Mouse (Mus musculus) forebrain, embryonic 14.5 days (tissue): ENCODE results near the gene Il23r. TPM values are rescaled to one million over a fixed set of nuclear protein-coding genes. Genes with fewer than 3 reads are reported as not detected.
"Not testable (repeated sequence)": the region's sequence is repeated elsewhere in the genome, so short reads cannot be mapped to it uniquely, and the experiment has no call there.

Experiments
- ATAC-seq: fragments of 200-750 bp; cut with Nextera tagmentation; 2 replicates; pipeline ENCODE4 v1.8.0; 2017; ENCODE audit warnings: mild to moderate bottlenecking, moderate library complexity
- DNase-seq: peaks from one replicate; pipeline ENCODE4 v3.0.0-alpha.2; 2015; ENCODE audit warnings: low spot score
- H3K27ac ChIP-seq: fragments of 300-500 bp; sonication (generic); 2 replicates; pipeline ENCODE4 v1.5.1; 2014; ENCODE audit warnings: low read depth, mild to moderate bottlenecking, control low read depth, low read length, moderate library complexity
- H3K27me3 ChIP-seq: fragments of 300-500 bp; sonication (generic); replicated peaks from 2 replicates; pipeline ENCODE4 v1.6.1; 2014; ENCODE audit warnings: low read length, control low read depth, mixed read lengths; ENCODE audit not compliant: control insufficient read depth, insufficient read depth
- H3K36me3 ChIP-seq: fragments of 300-500 bp; sonication (generic); 2 replicates; pipeline ENCODE4 v1.6.1; 2014; ENCODE audit warnings: low read length, control low read depth; ENCODE audit not compliant: control insufficient read depth, insufficient read depth
- H3K4me1 ChIP-seq: fragments of 300-500 bp; sonication (generic); 2 replicates; pipeline ENCODE4 v1.6.1; 2014; ENCODE audit warnings: antibody characterized with exemption, low read length, control low read depth; ENCODE audit not compliant: control insufficient read depth, insufficient read depth
- H3K4me2 ChIP-seq: fragments of 300-500 bp; sonication (generic); 2 replicates; pipeline ENCODE4 v1.6.1; 2014; ENCODE audit warnings: mild to moderate bottlenecking, control low read depth, low read length
- H3K4me3 ChIP-seq: fragments of 300-500 bp; sonication (generic); 2 replicates; pipeline ENCODE4 v1.5.1; 2014; ENCODE audit warnings: low read depth, low read length, control low read depth
- H3K9ac ChIP-seq: fragments of 300-500 bp; sonication (generic); 2 replicates; pipeline ENCODE4 v1.6.1; 2014; ENCODE audit warnings: mild to moderate bottlenecking, low read length, control low read depth, moderate library complexity
- H3K9me3 ChIP-seq: fragments of 300-500 bp; sonication (generic); replicated peaks from 2 replicates; pipeline ENCODE4 v1.6.1; 2016; ENCODE audit warnings: low read length, control low read depth, mixed read lengths; ENCODE audit not compliant: control insufficient read depth
- WGBS: fragments of 180-500 bp; shearing (Covaris S2); extraction: QIAGEN DNeasy Blood & Tissue Kit; methylation state at CpG from one replicate; pipeline ENCODE4 v1.1.7; 2014; 5-methylcytosine and 5-hydroxymethylcytosine counted together
- polyA plus RNA-seq: library from polyadenylated mRNA; unstranded; fragments of >200 nt; fragmentation: Nextera tagmentation; extraction: Ambion mirVana; gene quantifications from 2 replicates; pipeline ENCODE4 v1.2.1, GENCODE M21; 2014

Gene Il23r
- polyA plus RNA-seq, 1 experiment from 2014 or later: not detected

DNA sequence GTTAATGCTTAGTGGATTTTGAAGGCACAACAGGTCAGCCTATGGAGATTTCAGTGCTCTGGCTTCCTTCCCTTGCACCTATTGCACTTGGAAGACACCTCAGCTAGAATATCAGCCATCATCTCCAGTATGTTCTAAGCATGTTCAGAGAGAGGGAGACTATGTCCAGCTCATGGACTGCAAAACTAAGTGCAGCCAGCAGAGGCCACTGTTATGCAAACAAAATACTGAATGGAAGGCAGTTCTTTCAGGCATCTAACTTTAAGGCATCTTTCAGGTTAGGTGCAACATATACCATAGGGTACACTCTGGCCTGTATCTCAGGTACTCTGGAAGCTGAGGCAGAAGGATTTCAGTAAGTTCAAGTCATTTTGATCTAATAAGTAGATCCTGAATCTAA, 19.1 kb upstream of the Il23r start:
- Histone ChIP-seq H3K9me3 (no peaks in the 10 kb centered on the region), H3K4me3 (no peak overlapping the region), H3K27me3 (no peaks in the 10 kb centered on the region), H3K4me2 (no peak overlapping the region), H3K27ac (no peak overlapping the region), H3K36me3 (no peaks in the 10 kb centered on the region), H3K4me1 (no peaks in the 10 kb centered on the region), H3K9ac (no peak overlapping the region)
- DNase-seq (no peak), ATAC-seq (no peak)

GRCm38 (mm10) chr6:67501938-67502337, 10.3 kb upstream of the Il23r start:
- WGBS: 94% methylated on average over 2 of the region's 6 CpGs
- DNase-seq: not testable (repeated sequence)

GRCm38 (mm10) chr6:67481012-67481411, 10.6 kb downstream of the Il23r start:
- DNase-seq (no peak), ATAC-seq (no peak)
- Histone ChIP-seq H3K4me2 (no peak overlapping the region), H3K9ac (no peak overlapping the region), H3K27me3 (no peaks in the 10 kb centered on the region), H3K4me1 (no peaks in the 10 kb centered on the region), H3K9me3 (no peaks in the 10 kb centered on the region), H3K4me3 (no peak overlapping the region), H3K36me3 (no peaks in the 10 kb centered on the region), H3K27ac (no peak overlapping the region)
- WGBS: 63% methylated on average over 2 of the region's 2 CpGs

More at GRCm38 (mm10) chr6:67501938-67502337, 10.3 kb upstream of the Il23r start:
- not testable (repeated sequence) for H3K4me3 ChIP-seq, H3K36me3 ChIP-seq, H3K4me1 ChIP-seq, H3K9ac ChIP-seq, H3K27ac ChIP-seq, H3K9me3 ChIP-seq, H3K27me3 ChIP-seq, H3K4me2 ChIP-seq
- 0 out of 2 replicates have a peak, but pooled peaks have one; percentile 46 for ATAC-seq

DNA sequence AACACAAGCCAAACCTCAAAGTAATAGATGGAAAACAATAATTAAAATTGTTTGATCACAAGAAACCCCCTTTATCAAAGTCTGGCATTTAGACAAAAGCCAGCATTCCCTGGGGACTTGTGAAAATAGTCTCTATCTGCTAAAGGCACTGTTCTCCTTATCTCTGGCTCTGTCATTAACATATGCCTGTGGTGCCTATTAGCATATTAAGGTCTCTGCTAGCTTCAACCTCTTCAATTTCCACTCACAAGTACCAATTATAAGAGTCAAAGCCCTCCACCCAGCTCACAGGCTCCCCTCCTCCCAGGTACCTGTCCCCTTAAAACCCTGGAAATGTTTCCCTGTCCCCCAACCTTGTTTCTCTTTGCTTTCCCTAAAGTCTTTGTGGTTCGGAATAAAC, 20.4 kb downstream of the Il23r start:
- H3K9me3 ChIP-seq: no peaks in the 10 kb centered on the region
- no peak overlapping the region for H3K9ac ChIP-seq
- H3K27ac ChIP-seq: no peak overlapping the region
- DNase-seq (peak; percentile 30), ATAC-seq (no peak)
- H3K4me1 ChIP-seq: no peaks in the 10 kb centered on the region
- H3K4me2 ChIP-seq: no peak overlapping the region
- no peaks in the 10 kb centered on the region for H3K36me3 ChIP-seq
- no peak overlapping the region for H3K4me3 ChIP-seq
- 18% methylated on average over 1 of the region's 1 CpGs for WGBS
- H3K27me3 ChIP-seq: no peaks in the 10 kb centered on the region

GRCm38 (mm10) chr6:67459424-67459823, 32.2 kb downstream of the Il23r start:
- DNase-seq (no peak), ATAC-seq (no peak)
- no peaks in the 10 kb centered on the region for H3K4me1 ChIP-seq
- no peak overlapping the region for H3K4me3 ChIP-seq
- H3K9me3 ChIP-seq: no peaks in the 10 kb centered on the region
- H3K27ac ChIP-seq: no peak overlapping the region
- no peaks in the 10 kb centered on the region for H3K27me3 ChIP-seq
- WGBS: 90% methylated on average over 1 of the region's 1 CpGs
- no peak overlapping the region for H3K4me2 ChIP-seq
- no peaks in the 10 kb centered on the region for H3K36me3 ChIP-seq
- no peak overlapping the region for H3K9ac ChIP-seq

DNA sequence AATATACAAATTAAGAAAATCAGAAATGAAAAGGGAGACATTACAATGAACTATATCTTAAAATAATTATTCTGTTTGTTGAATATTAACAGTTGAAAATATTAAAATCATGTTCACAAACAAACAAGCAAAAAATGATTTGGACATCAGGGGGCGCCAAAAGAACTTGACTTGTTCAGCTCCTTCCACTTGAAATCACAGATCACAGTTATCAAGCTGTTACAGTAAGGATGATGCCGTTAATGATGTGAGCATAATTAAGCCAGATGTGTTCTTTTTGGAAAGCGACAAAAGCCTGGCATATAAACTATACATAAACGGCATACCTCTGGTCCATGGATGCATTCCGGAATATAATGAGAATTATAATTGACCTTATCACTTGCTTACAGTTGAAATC, 40.3 kb downstream of the Il23r start:
- Histone ChIP-seq H3K36me3 (no peaks in the 10 kb centered on the region), H3K4me3 (no peak overlapping the region), H3K9ac (no peak overlapping the region), H3K27me3 (no peaks in the 10 kb centered on the region), H3K4me2 (no peak overlapping the region), H3K4me1 (no peaks in the 10 kb centered on the region), H3K27ac (no peak overlapping the region), H3K9me3 (no peaks in the 10 kb centered on the region)
- DNase-seq (peak; percentile 72), ATAC-seq (no peak; the same call in 1 of the 2 replicates)
- WGBS: 48% methylated on average over 5 of the region's 5 CpGs

- no peak for DNase-seq
- no peak overlapping the region for H3K4me3 ChIP-seq
- H3K9me3 ChIP-seq: no peaks in the 10 kb centered on the region
- no peaks in the 10 kb centered on the region for H3K36me3 ChIP-seq
- ATAC-seq: no peak
- no peak overlapping the region for H3K9ac ChIP-seq
- no peaks in the 10 kb centered on the region for H3K4me1 ChIP-seq
- H3K27ac ChIP-seq: no peak overlapping the region
- H3K27me3 ChIP-seq: no peaks in the 10 kb centered on the region
- no peak overlapping the region for H3K4me2 ChIP-seq
- WGBS: 80% methylated on average over 1 of the region's 1 CpGs
Measured at GRCm38 (mm10) chr6:67445866-67446265, 45.8 kb downstream of the Il23r start.

- ATAC-seq: no peak
- H3K4me3 ChIP-seq: no peak overlapping the region
- H3K27me3 ChIP-seq: no peaks in the 10 kb centered on the region
- H3K9ac ChIP-seq: no peak overlapping the region
- no peak for DNase-seq
- no peaks in the 10 kb centered on the region for H3K9me3 ChIP-seq
- no peaks in the 10 kb centered on the region for H3K4me1 ChIP-seq
- WGBS: 88% methylated on average over 6 of the region's 6 CpGs
- H3K27ac ChIP-seq: no peak overlapping the region
- H3K4me2 ChIP-seq: no peak overlapping the region
- no peaks in the 10 kb centered on the region for H3K36me3 ChIP-seq
Measured at GRCm38 (mm10) chr6:67443124-67443523, 48.5 kb downstream of the Il23r start.

GRCm38 (mm10) chr6:67437814-67438385, 53.8 kb downstream of the Il23r start:
- Histone ChIP-seq H3K27ac (no peak overlapping the region), H3K36me3 (no peaks in the 10 kb centered on the region), H3K4me3 (no peak overlapping the region), H3K27me3 (no peaks in the 10 kb centered on the region), H3K9me3 (no peaks in the 10 kb centered on the region), H3K4me2 (no peak overlapping the region), H3K4me1 (no peaks in the 10 kb centered on the region), H3K9ac (no peak overlapping the region)
- WGBS: 85% methylated on average over 3 of the region's 3 CpGs
- DNase-seq (no peak), ATAC-seq (no peak)
